Mouse (Mus musculus): ENCODE measurements around the gene Hspbap1. TPM values are rescaled to one million over a fixed set of nuclear protein-coding genes. Genes with fewer than 3 reads are reported as not detected.

The Hspbap1 gene
- polyA plus RNA-seq, 1 experiment from 2014 or later, result 8.0 TPM

GRCm38 (mm10) chr16:35768469-35768784 is 1.7 kb upstream of the Hspbap1 start:
- no peak for TF ChIP-seq CTCF (IDR thresholded peaks at IDR 0.05; ENCODE audit: low read depth)
- 32% methylated on average over 6 of the region's 6 CpGs for WGBS

DNA sequence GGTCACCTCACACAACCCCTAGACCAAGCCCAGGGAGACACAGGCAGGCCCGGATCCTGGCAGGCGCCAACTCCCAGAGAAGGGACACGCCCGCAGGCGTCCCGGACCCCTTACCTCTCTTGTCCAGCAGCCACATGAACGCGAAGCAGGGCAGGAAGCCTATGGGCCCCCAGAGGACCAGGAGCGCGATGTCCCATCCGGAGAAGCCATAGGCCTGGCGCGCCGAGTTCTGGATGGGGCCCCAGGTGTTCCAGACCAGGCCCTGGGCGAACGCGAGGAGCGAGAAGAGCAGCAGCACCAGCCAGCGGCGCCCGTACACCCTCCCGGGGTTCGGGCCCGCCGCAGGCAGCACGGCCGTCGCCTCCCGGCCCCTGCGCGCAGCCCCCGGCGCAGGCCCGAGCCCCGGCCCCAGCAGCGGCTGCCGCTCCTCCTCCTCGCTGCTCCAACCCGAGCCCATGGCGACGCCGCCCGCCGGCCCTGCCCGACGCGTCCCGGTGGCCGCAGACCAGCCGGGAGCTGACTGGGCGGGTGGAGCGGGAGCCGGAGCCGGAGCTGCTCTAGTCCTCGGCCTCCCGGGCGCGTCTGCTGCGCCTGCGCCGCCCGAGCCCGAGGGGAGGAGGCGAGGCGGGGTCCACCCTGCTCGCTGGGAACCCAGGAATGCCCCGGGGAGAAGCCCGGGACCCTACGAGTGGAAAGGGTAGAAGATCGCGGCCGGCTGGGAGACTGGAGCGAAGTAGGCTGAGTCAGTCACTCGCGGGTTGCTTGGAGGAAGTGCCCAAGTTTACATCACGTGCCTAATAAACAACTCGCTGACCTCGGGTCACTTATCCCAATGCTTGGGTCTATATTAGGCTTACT is 1.2 kb upstream of the Hspbap1 start, which contains the start of gene Dirc2:
Dirc2 (minus strand) TSS at position 572 of the 858 bp plus-strand sequence.
- no peaks in the 10 kb centered on the region for H3K36me3 ChIP-seq (ENCODE audit: control insufficient read depth, insufficient read depth)
- no peak for TF ChIP-seq CTCF (IDR thresholded peaks at IDR 0.05; ENCODE audit: low read depth)
- whole genome bisulfite sequencing, result under 1% methylated on average over 63 of the region's 78 CpGs
- H3K4me2 ChIP-seq (replicated peaks; ENCODE audit: low read depth), result peak within 1 kb of the TSS; percentile 93
- H3K4me3 ChIP-seq (ENCODE audit: low read depth, low read length), result peak within 1 kb of the TSS; percentile 74
- no peaks in the 10 kb centered on the region for H3K27me3 ChIP-seq (replicated peaks; ENCODE audit: control insufficient read depth, insufficient read depth, low read length)
- peaks cover 13% of the 10 kb centered on the region for H3K4me1 ChIP-seq (replicated peaks; ENCODE audit: control insufficient read depth, insufficient read depth, low read length)
- ATAC-seq, result peak; percentile 70
- H3K9ac ChIP-seq (ENCODE audit: low read depth, low read length), result peak within 1 kb of the TSS; percentile 88
- peak within 1 kb of the TSS; percentile 94 for H3K27ac ChIP-seq (ENCODE audit: low read depth, low read length)
- no peaks in the 10 kb centered on the region for H3K9me3 ChIP-seq (ENCODE audit: control insufficient read depth)

More at GRCm38 (mm10) chr16:35768469-35768784, 1.7 kb upstream of the Hspbap1 start:
- Histone ChIP-seq H3K9ac (ENCODE audit: low read depth, low read length) (peak overlapping the region; percentile 88), H3K4me1 (replicated peaks; ENCODE audit: control insufficient read depth, insufficient read depth, low read length) (peaks cover 13% of the 10 kb centered on the region), H3K36me3 (ENCODE audit: control insufficient read depth, insufficient read depth) (no peaks in the 10 kb centered on the region), H3K4me2 (replicated peaks; ENCODE audit: low read depth) (peak overlapping the region; percentile 93), H3K27me3 (replicated peaks; ENCODE audit: control insufficient read depth, insufficient read depth, low read length) (no peaks in the 10 kb centered on the region), H3K27ac (ENCODE audit: low read depth, low read length) (peak overlapping the region; percentile 94; the same call in 1 of the 2 replicates), H3K9me3 (ENCODE audit: control insufficient read depth) (no peaks in the 10 kb centered on the region), H3K4me3 (ENCODE audit: low read depth, low read length) (peak overlapping the region; percentile 74)
- ATAC-seq, result no peak

GRCm38 (mm10) chr16:35771141-35771540 is 966 bp downstream of the Hspbap1 start:
- Histone ChIP-seq H3K4me2 (replicated peaks; ENCODE audit: low read depth) (peak overlapping the region; percentile 93), H3K9ac (ENCODE audit: low read depth, low read length) (no peak overlapping the region), H3K4me1 (replicated peaks; ENCODE audit: control insufficient read depth, insufficient read depth, low read length) (peaks cover 13% of the 10 kb centered on the region), H3K36me3 (ENCODE audit: control insufficient read depth, insufficient read depth) (no peaks in the 10 kb centered on the region), H3K27me3 (replicated peaks; ENCODE audit: control insufficient read depth, insufficient read depth, low read length) (no peaks in the 10 kb centered on the region), H3K4me3 (ENCODE audit: low read depth, low read length) (peak overlapping the region; percentile 74; the same call in 1 of the 2 replicates), H3K27ac (ENCODE audit: low read depth, low read length) (no peak overlapping the region), H3K9me3 (ENCODE audit: control insufficient read depth) (no peaks in the 10 kb centered on the region)
- ATAC-seq, result no peak
- TF ChIP-seq CTCF (IDR thresholded peaks at IDR 0.05; ENCODE audit: low read depth), result no peak
- WGBS, result 25% methylated on average over 8 of the region's 8 CpGs

DNA sequence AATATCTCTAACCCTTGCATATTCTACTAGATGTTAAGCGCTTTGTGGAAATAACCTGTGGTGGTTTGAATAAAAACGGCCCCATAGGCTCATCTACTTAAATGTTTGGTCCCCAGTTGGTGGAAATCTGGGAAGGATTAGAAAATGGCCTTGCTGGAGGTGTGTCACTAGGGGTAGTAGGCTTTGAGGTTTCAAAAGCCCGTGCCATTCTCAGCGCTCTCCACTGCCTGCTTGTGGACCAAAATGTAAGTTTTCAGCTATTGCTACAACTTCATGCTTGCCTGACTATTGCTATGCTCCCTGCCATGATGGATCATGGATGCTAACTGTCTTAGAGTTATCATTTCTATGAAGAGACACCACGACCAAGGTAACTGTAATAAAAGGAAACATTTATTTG is 1.4 kb downstream of the Hspbap1 start:
- ATAC-seq, result no peak
- 0 out of 2 replicates have a peak, but pooled peaks have one; percentile 15 for TF ChIP-seq CTCF (IDR thresholded peaks at IDR 0.05; ENCODE audit: low read depth)
- no peak overlapping the region for H3K4me2 ChIP-seq (replicated peaks; ENCODE audit: low read depth)
- no peak overlapping the region for H3K9ac ChIP-seq (ENCODE audit: low read depth, low read length)
- H3K36me3 ChIP-seq (ENCODE audit: control insufficient read depth, insufficient read depth), result no peaks in the 10 kb centered on the region
- 82% methylated on average over 5 of the region's 5 CpGs for WGBS
- no peaks in the 10 kb centered on the region for H3K9me3 ChIP-seq (ENCODE audit: control insufficient read depth)
- peaks cover 13% of the 10 kb centered on the region for H3K4me1 ChIP-seq (replicated peaks; ENCODE audit: control insufficient read depth, insufficient read depth, low read length)
- H3K27me3 ChIP-seq (replicated peaks; ENCODE audit: control insufficient read depth, insufficient read depth, low read length), result no peaks in the 10 kb centered on the region
- H3K4me3 ChIP-seq (ENCODE audit: low read depth, low read length), result no peak overlapping the region
- H3K27ac ChIP-seq (ENCODE audit: low read depth, low read length), result no peak overlapping the region

- Histone ChIP-seq H3K9ac (ENCODE audit: low read depth, low read length) (no peak overlapping the region), H3K27ac (ENCODE audit: low read depth, low read length) (no peak overlapping the region), H3K4me2 (replicated peaks; ENCODE audit: low read depth) (no peak overlapping the region), H3K36me3 (ENCODE audit: control insufficient read depth, insufficient read depth) (no peaks in the 10 kb centered on the region), H3K4me3 (ENCODE audit: low read depth, low read length) (no peak overlapping the region), H3K27me3 (replicated peaks; ENCODE audit: control insufficient read depth, insufficient read depth, low read length) (no peaks in the 10 kb centered on the region), H3K4me1 (replicated peaks; ENCODE audit: control insufficient read depth, insufficient read depth, low read length) (peaks cover 13% of the 10 kb centered on the region), H3K9me3 (ENCODE audit: control insufficient read depth) (no peaks in the 10 kb centered on the region)
- no peak for TF ChIP-seq CTCF (IDR thresholded peaks at IDR 0.05; ENCODE audit: low read depth)
- no peak for ATAC-seq
- 84% methylated on average over 5 of the region's 5 CpGs for whole genome bisulfite sequencing
Measured at GRCm38 (mm10) chr16:35772598-35772997, 2.4 kb downstream of the Hspbap1 start.

GRCm38 (mm10) chr16:35775835-35776234 is 5.7 kb downstream of the Hspbap1 start:
- ATAC-seq, result no peak
- WGBS, result 97% methylated on average over 1 of the region's 1 CpGs
- H3K9me3 ChIP-seq (ENCODE audit: control insufficient read depth), result no peaks in the 10 kb centered on the region

More at GRCm38 (mm10) chr16:35775835-35776234, 5.7 kb downstream of the Hspbap1 start:
- Histone ChIP-seq H3K4me1 (replicated peaks; ENCODE audit: control insufficient read depth, insufficient read depth, low read length) (peaks cover 6% of the 10 kb centered on the region), H3K27me3 (replicated peaks; ENCODE audit: control insufficient read depth, insufficient read depth, low read length) (no peaks in the 10 kb centered on the region), H3K9ac (ENCODE audit: low read depth, low read length) (no peak overlapping the region), H3K4me3 (ENCODE audit: low read depth, low read length) (no peak overlapping the region), H3K27ac (ENCODE audit: low read depth, low read length) (no peak overlapping the region), H3K4me2 (replicated peaks; ENCODE audit: low read depth) (no peak overlapping the region), H3K36me3 (ENCODE audit: control insufficient read depth, insufficient read depth) (no peaks in the 10 kb centered on the region)
- TF ChIP-seq CTCF (IDR thresholded peaks at IDR 0.05; ENCODE audit: low read depth), result no peak

All from intestine, postnatal 0 days (tissue).